Mouse (Mus musculus): ENCODE results near the gene Capn7. TPM values are rescaled to one million over a fixed set of nuclear protein-coding genes. Genes with fewer than 3 reads are reported as not detected.

Capn7 gene
- total and polyA plus RNA-seq, 2 experiments from 2014 or later: 55.9 to 73.7 TPM

DNA sequence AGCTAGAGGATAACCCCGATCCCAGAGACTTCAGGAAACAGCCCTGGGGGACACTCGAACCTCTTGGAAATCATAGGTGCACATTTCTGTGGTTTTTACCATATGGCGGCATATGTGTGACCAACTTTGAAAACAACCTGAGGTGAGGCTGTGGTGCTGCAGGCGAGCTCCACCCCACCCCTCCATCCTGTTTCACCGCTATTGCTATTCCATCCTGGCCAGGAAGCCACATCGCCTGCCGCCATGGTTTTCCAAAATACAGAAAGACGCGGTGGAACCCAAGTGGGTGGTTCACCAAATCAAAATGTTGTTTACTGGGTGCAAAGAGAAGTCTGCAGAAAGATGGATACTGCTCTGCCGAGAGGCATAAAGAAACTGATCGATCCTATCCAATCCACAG is 62.4 kb downstream of the Capn7 start:
- Histone ChIP-seq H3K36me3 (ENCODE audit: insufficient read depth, low read length) (peaks cover 5% of the 10 kb centered on the region; the same call in 1 of the 2 replicates), H3K4me3 (ENCODE audit: low read depth, low read length) (no peak overlapping the region), H3K27me3 (ENCODE audit: insufficient read depth, low read length) (no peaks in the 10 kb centered on the region), H3K9me3 (ENCODE audit: low read length) (no peaks in the 10 kb centered on the region), H3K4me2 (ENCODE audit: low read depth, low read length, poor library complexity, severe bottlenecking) (no peak overlapping the region), H3K27ac (ENCODE audit: low read depth, low read length) (no peak overlapping the region), H3K9ac (replicated peaks; ENCODE audit: low read length, poor library complexity, severe bottlenecking) (no peak overlapping the region), H3K4me1 (ENCODE audit: insufficient read depth, low read length) (no peaks in the 10 kb centered on the region)
- WGBS: 88% methylated on average over 11 of the region's 11 CpGs
- no peak for DNase-seq (ENCODE audit: low spot score)
- ATAC-seq (ENCODE audit: low FRiP score): no peak
- TF ChIP-seq CTCF (IDR thresholded peaks at IDR 0.05): no peak

DNA sequence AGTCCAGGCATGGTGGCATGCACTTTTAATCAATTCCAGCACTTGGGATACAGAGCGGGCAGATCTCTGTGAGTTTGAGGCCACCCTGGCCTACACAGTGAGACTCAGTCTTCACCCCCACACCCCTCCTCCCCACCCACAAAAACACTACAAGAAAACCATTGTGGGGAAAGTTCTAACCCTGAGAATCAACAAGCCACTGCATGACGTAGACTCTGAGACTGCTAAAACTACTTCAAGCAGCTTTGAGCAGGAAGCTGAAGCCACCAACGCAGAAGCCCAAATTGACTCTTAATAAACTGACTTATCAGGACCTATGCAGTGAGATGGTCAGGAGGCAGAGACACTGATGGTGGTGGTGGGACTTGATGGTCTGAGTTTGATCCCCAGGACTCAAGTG is 62.8 kb downstream of the Capn7 start:
- no peak overlapping the region for H3K4me2 ChIP-seq (ENCODE audit: low read depth, low read length, poor library complexity, severe bottlenecking)
- peaks cover 5% of the 10 kb centered on the region; the same call in 1 of the 2 replicates for H3K36me3 ChIP-seq (ENCODE audit: insufficient read depth, low read length)
- no peaks in the 10 kb centered on the region for H3K27me3 ChIP-seq (ENCODE audit: insufficient read depth, low read length)
- H3K9ac ChIP-seq (replicated peaks; ENCODE audit: low read length, poor library complexity, severe bottlenecking): no peak overlapping the region
- H3K4me1 ChIP-seq (ENCODE audit: insufficient read depth, low read length): no peaks in the 10 kb centered on the region
- ATAC-seq (ENCODE audit: low FRiP score) (no peak), DNase-seq (ENCODE audit: low spot score) (no peak)
- no peak for TF ChIP-seq CTCF (IDR thresholded peaks at IDR 0.05)
- no peak overlapping the region for H3K27ac ChIP-seq (ENCODE audit: low read depth, low read length)
- WGBS: 85% methylated on average over 3 of the region's 3 CpGs
- H3K9me3 ChIP-seq (ENCODE audit: low read length): no peaks in the 10 kb centered on the region
- no peak overlapping the region for H3K4me3 ChIP-seq (ENCODE audit: low read depth, low read length)

DNA sequence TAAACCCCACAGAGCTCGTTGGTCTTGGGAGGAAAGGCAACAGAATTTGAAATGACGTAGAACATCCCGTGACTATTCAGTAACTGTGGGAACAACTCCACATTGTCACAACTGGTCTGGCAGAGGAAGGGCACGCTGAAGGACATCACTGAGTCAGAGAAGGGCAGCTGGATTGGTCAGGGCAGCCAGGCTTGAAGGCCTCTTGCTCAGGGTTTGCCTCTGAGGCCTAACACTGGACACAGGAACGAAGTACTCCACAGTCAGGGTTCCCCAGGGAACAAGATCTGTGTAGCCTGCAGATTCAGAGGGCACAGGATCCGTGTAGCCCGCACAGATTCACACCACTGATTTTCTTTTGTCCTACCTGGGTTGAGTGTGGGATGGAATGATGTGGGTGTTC is 63.8 kb downstream of the Capn7 start:
- TF ChIP-seq CTCF (IDR thresholded peaks at IDR 0.05): no peak
- Histone ChIP-seq H3K4me3 (ENCODE audit: low read depth, low read length) (no peak overlapping the region), H3K9ac (replicated peaks; ENCODE audit: low read length, poor library complexity, severe bottlenecking) (no peak overlapping the region), H3K27me3 (ENCODE audit: insufficient read depth, low read length) (no peaks in the 10 kb centered on the region), H3K4me1 (ENCODE audit: insufficient read depth, low read length) (no peaks in the 10 kb centered on the region), H3K27ac (ENCODE audit: low read depth, low read length) (no peak overlapping the region), H3K4me2 (ENCODE audit: low read depth, low read length, poor library complexity, severe bottlenecking) (no peak overlapping the region), H3K36me3 (ENCODE audit: insufficient read depth, low read length) (peaks cover 6% of the 10 kb centered on the region), H3K9me3 (ENCODE audit: low read length) (no peaks in the 10 kb centered on the region)
- WGBS: 84% methylated on average over 7 of the region's 7 CpGs
- no peak for DNase-seq (ENCODE audit: low spot score)
- ATAC-seq (ENCODE audit: low FRiP score): no peak

DNA sequence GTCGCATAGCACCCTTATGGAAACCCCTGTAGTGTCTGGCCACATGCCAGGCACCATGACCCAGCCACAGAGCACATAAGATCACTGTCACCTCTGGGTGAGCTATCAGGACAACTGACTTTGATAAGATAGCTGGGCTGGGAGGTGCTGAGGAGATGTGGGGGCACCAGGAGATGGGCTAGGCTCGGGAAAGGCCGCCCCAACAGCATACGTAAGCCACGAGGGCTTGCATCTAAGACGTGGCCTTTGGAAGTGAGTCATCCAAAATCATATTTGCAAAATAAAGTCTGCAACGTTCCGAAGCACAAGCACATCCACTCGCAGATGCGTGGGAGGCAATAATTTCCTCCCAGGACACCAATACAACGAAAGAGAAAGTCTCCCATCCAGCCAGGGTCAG is 64.5 kb downstream of the Capn7 start:
- Histone ChIP-seq H3K9ac (replicated peaks; ENCODE audit: low read length, poor library complexity, severe bottlenecking) (no peak overlapping the region), H3K4me1 (ENCODE audit: insufficient read depth, low read length) (no peaks in the 10 kb centered on the region), H3K9me3 (ENCODE audit: low read length) (no peaks in the 10 kb centered on the region), H3K27ac (ENCODE audit: low read depth, low read length) (no peak overlapping the region), H3K4me3 (ENCODE audit: low read depth, low read length) (no peak overlapping the region), H3K4me2 (ENCODE audit: low read depth, low read length, poor library complexity, severe bottlenecking) (no peak overlapping the region), H3K27me3 (ENCODE audit: insufficient read depth, low read length) (no peaks in the 10 kb centered on the region), H3K36me3 (ENCODE audit: insufficient read depth, low read length) (peaks cover 12% of the 10 kb centered on the region)
- no peak for DNase-seq (ENCODE audit: low spot score)
- no peak for ATAC-seq (ENCODE audit: low FRiP score)
- WGBS: 87% methylated on average over 11 of the region's 11 CpGs
- TF ChIP-seq CTCF (IDR thresholded peaks at IDR 0.05): no peak

DNA sequence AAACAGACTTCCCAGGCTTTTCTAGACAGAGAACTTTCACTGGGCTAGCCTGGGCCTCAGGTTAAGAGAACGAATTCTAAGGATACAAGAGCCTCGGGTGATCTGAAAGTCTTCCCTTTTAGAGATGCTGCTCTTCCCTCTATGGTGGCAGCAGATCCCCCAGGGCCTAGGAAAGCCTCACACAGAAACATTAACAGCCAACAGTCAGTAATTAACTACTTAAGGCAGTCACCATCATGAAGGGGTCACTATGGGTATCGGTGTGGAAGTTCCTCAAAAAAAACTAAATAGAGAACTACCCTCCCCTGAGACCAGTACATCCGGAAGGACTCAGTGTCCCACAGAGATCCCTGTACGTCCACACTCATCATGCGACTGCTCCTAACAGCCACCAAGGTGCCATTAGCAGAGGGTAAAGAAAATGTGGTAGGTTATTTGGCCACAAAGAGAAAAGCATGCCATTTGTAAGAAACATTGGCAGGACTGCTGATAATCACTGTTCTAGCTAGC is 65.5 kb downstream of the Capn7 start:
- H3K36me3 ChIP-seq (ENCODE audit: insufficient read depth, low read length): peaks cover 17% of the 10 kb centered on the region
- no peaks in the 10 kb centered on the region for H3K4me1 ChIP-seq (ENCODE audit: insufficient read depth, low read length)
- H3K4me2 ChIP-seq (ENCODE audit: low read depth, low read length, poor library complexity, severe bottlenecking): no peak overlapping the region
- no peak for ATAC-seq (ENCODE audit: low FRiP score)
- 80% methylated on average over 6 of the region's 6 CpGs for WGBS
- H3K9ac ChIP-seq (replicated peaks; ENCODE audit: low read length, poor library complexity, severe bottlenecking): no peak overlapping the region
- no peaks in the 10 kb centered on the region for H3K27me3 ChIP-seq (ENCODE audit: insufficient read depth, low read length)
- H3K9me3 ChIP-seq (ENCODE audit: low read length): no peaks in the 10 kb centered on the region
- no peak overlapping the region for H3K4me3 ChIP-seq (ENCODE audit: low read depth, low read length)
- TF ChIP-seq CTCF (IDR thresholded peaks at IDR 0.05): no peak
- DNase-seq (ENCODE audit: low spot score): no peak
- H3K27ac ChIP-seq (ENCODE audit: low read depth, low read length): no peak overlapping the region

DNA sequence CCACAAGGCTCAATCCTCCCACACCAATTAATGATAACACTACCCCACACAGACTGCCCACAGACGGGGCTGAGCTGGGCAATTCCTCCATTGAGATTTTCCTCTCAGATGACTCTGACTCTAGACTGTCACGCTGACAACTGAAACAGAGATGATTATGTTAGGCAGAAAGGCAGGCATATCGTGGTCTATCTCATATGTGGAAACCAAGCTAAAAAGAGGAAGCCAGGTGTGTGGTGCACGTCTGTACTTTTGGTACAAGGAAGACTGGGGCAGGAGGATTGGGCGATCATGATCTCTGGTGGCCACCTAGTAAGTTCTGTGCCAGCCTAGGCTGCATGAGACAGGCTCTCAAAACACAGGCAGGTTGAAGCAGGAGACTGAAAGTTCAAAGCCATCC is 66.3 kb downstream of the Capn7 start:
- WGBS: 81% methylated on average over 5 of the region's 5 CpGs
- no peaks in the 10 kb centered on the region for H3K9me3 ChIP-seq (ENCODE audit: low read length)
- no peak overlapping the region for H3K4me3 ChIP-seq (ENCODE audit: low read depth, low read length)
- H3K36me3 ChIP-seq (ENCODE audit: insufficient read depth, low read length): peaks cover 17% of the 10 kb centered on the region
- DNase-seq (ENCODE audit: low spot score) (no peak), ATAC-seq (ENCODE audit: low FRiP score) (no peak)
- no peaks in the 10 kb centered on the region for H3K27me3 ChIP-seq (ENCODE audit: insufficient read depth, low read length)
- H3K4me2 ChIP-seq (ENCODE audit: low read depth, low read length, poor library complexity, severe bottlenecking): no peak overlapping the region
- no peak overlapping the region for H3K27ac ChIP-seq (ENCODE audit: low read depth, low read length)
- H3K4me1 ChIP-seq (ENCODE audit: insufficient read depth, low read length): no peaks in the 10 kb centered on the region
- no peak for TF ChIP-seq CTCF (IDR thresholded peaks at IDR 0.05)
- H3K9ac ChIP-seq (replicated peaks; ENCODE audit: low read length, poor library complexity, severe bottlenecking): no peak overlapping the region
